In the genomic region with DNA sequence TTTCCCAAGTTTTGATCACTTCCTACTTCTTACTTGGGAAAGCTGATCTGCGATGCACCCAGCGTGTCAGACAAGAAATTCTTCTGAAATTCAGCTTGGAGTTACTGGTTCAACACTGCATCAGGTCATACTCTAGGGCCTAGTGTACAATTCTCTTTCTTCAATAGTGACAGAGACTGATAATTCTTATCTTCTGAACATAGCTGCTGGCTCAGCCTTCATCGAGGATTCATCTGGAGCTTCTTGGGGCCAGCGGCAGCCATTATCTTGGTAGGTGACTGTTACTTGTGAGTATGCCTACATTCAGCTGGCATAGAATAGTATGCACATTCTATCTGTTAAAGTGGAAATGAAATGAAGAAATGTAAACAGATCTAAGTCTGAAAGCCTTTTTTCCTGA, we compare ENCODE assay signal across 16 mouse cellular contexts.
"Had no signal": no experiment of that assay in that cellular context is flagged by ENCODE, and none has a peak within 500 bp of the region (broad histone marks: within the 10 kb centered on the region; RNA-seq: fewer than 3 reads in every experiment).

No protein-coding gene starts in this region.

- H3K4me3 ChIP-seq: liver, embryonic 13.5 days; lung, embryonic 15.5 days; midbrain, embryonic 13.5 days; midbrain, embryonic 15.5 days; neural tube, embryonic 12.5 days; stomach, embryonic 15.5 days had no signal

- H3K27ac ChIP-seq: liver, embryonic 13.5 days; lung, embryonic 15.5 days; macrophage; midbrain, embryonic 13.5 days; midbrain, embryonic 15.5 days; neural tube, embryonic 12.5 days; stomach, embryonic 15.5 days; stomach, postnatal 0 days had no signal

- DNase-seq: liver, embryonic 13.5 days; lung, adult 2 months; lung, postnatal 14 days; lung, postnatal 36 days; right cerebral cortex, postnatal 14 days; thymus, postnatal 14 days; thymus, postnatal 36 days had no signal

- H3K4me2 ChIP-seq: liver, embryonic 13.5 days; lung, embryonic 15.5 days; midbrain, embryonic 11.5 days; midbrain, embryonic 13.5 days; midbrain, embryonic 15.5 days; neural tube, embryonic 12.5 days; stomach, embryonic 15.5 days had no signal

- H3K9me3 ChIP-seq: liver, embryonic 13.5 days; lung, embryonic 15.5 days; midbrain, embryonic 13.5 days; midbrain, embryonic 15.5 days; neural tube, embryonic 12.5 days; stomach, embryonic 15.5 days had no signal

- H3K4me1 ChIP-seq: liver, embryonic 13.5 days; lung, embryonic 15.5 days; midbrain, embryonic 13.5 days; midbrain, embryonic 15.5 days; neural tube, embryonic 12.5 days; stomach, embryonic 15.5 days had no signal

- H3K27me3 ChIP-seq: liver, embryonic 13.5 days; lung, embryonic 15.5 days; midbrain, embryonic 13.5 days; midbrain, embryonic 15.5 days; neural tube, embryonic 12.5 days; stomach, embryonic 15.5 days had no signal

- H3K36me3 ChIP-seq: liver, embryonic 13.5 days; lung, embryonic 15.5 days; midbrain, embryonic 13.5 days; midbrain, embryonic 15.5 days; neural tube, embryonic 12.5 days; stomach, embryonic 15.5 days had no signal

- H3K9ac ChIP-seq: liver, embryonic 13.5 days; lung, embryonic 15.5 days; midbrain, embryonic 13.5 days; midbrain, embryonic 15.5 days; neural tube, embryonic 12.5 days; stomach, embryonic 15.5 days had no signal

- ATAC-seq: lung, postnatal 0 days; midbrain, embryonic 13.5 days; midbrain, embryonic 15.5 days had no signal
